Mouse (Mus musculus): ENCODE results near the gene Cacna1d.
A peak's percentile ranks its signal among the peaks of the same experiment; 100 is the strongest.

Gene Cacna1d

DNA sequence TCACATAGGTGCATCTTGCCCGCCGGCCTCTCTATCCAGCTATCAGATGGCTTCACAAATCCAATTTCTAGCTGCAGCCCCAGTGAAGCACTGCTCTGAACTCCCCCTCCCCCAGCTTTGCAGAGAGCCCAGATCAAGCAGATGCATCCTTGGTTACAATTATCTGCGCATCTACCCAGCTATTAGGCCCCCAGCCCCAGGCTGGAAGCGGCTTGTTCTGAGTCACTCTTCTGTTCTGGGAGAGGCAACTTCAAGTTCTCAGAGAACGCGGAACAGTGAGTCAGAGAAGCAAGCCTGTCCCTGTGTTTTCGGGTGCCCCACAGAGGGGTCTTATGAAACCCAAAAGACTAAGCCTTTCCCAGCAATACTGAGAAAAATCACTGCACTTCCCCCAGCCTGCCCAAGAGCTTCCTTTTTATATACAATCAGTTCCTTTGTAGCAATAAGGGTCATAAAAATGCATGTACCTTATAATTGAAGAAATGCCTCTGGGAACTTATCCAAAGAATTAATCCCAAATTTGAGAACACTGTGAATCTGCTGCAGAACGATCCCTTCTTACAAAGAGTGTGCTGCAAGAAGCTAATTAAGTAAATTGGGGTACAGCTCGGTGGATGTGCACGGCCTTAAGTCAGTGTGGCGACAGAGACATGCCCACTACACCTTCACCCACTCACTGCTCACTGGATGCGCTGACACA lies 235.4 kb downstream of the Cacna1d start:
- DNase-seq: no peak

DNA sequence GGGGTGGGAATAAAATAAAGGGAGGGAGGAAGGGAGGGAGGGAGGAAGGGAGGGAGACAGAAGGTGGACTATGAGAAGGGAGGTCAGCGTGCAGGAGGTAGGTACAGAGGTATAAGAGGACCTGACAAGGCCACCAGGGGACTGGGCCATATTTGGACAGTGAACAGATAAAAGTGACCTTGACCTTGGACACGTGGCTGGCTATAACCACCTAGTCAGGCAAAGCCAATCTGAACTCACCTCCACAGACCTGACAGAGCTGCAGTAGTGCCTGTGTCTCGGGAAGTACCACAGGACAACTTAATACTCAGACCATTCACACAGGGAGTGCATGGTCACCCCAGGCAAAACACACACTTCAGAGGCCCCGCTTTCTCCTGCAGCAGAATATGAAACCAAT lies 236.5 kb downstream of the Cacna1d start:
- no peak for DNase-seq

DNA sequence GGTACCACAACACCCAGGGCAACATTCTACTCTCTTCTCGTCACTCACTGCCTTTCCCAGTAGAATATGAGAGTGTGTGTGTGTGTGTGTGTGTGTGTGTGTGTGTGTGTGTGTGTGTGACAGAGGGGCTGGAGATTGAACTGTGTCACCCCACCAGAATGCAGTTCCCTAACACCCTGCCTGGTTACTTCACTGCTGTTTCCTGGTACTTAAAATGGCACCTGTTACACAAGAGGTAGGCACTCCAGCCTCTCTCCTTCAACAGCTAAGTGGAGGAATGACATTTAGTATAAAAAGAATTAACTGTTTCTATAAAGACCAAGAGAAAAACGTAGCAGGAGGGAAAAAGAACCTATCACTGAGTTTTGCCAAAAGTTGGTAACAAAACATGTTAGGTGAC lies 238.4 kb downstream of the Cacna1d start:
- DNase-seq: no peak

DNA sequence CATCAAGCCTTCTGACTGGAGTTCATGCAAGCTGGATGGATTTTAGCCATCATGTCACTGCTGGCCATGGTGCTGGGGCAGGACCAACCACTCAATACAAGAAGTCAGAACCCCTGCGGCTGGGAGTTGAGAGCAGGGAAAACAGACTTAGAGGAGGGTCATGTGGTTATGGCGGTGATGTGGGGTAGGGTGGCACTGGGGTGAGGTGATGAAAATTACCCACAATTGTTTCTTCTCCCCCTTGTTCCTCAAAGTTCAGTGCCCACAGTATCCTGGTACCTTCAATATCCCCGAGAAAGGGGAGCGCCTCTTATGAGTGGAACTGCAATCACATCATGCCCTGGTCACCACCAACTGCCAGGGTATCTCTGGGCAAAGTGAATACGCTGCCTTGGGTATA lies 239.9 kb downstream of the Cacna1d start:
- DNase-seq: no peak

DNA sequence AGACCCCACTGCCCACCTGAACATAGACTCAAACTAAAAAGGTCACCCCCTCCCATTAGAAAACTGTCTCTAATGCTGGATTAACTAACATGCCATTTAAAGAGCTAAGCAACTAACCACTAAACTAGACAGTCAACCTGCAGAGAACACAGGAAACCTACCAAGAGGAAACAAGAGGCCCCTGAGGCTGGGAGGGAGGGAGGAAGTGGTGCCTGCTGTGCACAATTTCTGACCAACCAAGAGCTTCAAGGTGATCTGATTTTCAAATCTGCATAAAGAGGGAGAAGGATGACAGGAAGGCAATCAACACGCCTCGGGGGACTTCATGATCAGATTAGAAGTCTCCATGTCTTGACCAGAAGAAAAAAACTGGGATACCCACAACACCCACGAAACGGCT lies 241.7 kb downstream of the Cacna1d start:
- DNase-seq: peak; percentile 58 to 71

DNA sequence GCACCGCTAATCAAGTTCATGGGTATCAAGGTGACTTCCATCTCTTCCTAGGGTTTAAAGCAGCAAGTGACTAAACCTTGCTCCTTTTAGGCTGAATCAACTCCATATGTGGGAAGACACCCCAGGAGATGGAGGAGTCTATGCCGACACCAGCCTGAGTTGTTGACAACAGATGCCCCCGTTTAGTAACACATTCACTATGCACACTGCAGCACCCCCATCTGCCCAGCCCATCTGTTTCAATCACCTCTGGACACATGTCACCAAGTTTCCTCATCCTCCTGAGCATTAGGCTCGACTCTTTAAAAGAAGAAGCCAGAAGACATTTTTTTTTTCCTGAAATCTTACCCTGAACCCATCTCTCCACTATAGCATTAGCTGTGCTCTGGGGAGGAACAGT lies 242.4 kb downstream of the Cacna1d start:
- no peak for DNase-seq

DNA sequence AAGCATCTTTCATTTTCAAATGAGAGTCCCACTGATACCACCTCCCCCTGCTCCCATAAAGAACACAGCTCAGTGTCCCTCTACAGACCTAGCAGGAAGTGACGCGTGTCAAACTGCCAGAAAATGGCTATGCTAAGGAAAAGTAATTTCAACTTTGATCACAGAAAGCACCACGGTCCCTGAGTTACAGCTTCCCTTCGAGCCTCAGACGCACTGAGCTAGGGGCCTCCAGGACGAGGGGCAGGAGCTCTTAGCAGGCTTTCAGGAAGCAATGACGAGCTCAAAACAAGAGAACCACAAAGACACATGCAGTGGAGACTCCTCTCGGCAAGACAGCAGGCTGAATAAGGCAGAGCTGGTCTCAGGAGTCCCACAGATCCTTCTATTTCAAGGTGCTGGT lies 243.1 kb downstream of the Cacna1d start:
- peak; percentile 27 to 32 for DNase-seq

DNA sequence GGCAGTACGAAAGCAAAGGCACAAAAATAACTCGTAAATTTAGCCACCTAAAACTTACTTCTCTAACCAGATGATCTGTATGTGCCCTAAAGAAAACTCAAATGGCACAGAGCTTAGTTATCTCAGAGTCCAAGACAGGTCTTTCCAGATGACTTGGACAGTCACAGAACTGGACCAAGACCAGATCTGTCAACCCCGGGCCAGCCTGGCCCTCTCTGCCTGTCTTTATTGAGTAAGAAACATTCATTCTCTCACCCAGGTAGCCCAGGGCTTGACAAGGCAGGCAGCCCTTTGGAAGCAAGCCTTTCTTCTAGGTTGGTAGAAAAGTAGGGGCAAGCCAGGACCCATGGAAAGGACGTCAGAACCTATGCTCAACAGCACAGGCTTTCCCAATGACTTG lies 243.6 kb downstream of the Cacna1d start:
- DNase-seq: no peak

DNA sequence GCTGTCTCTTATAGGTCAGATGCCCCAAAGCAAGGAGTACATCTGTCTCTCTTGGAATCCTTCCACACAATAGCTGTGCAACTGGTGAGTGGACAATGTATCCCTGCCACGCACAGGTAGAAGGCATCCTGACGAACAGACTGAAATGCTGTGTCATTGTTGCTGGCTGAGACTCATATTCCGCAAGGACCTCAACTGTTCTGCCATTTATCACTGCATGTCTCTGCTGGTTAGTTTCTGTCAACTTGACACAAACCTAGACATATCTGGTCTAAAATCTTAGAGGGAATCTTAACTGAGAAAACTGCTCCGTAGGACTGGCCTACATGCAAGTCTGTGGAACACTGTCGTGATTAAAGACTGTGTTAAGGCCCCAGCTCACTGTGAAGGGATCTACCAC lies 246.5 kb downstream of the Cacna1d start:
- DNase-seq: no peak

DNA sequence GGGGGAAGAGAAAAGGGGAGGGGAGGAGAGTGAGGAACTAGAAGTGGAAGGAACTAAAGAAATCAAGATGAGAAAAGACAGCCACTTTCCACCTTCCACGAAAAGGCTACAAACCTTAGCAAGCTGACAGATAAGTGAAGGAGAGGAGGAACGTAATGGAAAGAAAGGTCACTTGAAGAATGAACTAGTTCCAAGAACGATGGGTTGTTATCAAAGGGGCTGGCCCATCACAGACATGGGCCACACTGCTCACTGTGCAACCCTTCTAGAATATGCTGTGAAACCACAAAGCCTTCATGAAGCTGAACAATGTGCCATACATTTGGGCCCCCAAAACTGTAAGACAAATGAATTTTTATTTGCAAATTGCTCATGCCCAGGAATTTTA lies 248.4 kb downstream of the Cacna1d start:
- DNase-seq: no peak

DNA sequence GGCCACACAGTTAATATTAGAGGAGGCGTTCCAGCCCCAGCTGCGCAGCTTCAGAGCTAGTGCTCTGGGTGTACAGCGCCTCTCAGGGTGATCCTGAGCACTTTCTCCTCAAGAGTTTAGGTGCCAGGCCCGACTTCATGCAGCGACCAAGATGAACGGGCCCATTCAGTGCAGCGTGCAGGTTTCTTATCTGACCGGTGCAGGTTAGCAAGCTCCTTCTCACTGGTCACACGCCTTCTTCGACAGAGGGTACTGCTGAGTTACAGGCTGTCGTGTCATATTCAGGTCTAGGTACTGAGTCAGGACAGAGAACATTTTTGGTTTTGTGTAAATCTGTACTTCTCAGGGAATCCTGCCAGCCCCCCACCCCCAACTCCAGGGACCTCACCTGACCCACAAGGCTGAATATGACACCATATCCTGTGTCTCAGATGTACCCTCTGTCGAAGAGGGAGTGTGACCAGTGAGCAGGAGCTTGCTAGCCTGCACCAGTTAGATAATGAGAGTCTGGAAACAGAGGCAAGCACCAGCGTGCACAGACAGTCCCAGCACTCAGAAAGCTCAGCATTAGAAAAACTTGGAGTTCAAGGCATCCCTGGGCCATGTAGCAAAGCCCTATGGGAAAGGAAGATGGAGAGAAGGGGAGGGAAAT lies 249.0 kb downstream of the Cacna1d start:
- no peak for DNase-seq

DNA sequence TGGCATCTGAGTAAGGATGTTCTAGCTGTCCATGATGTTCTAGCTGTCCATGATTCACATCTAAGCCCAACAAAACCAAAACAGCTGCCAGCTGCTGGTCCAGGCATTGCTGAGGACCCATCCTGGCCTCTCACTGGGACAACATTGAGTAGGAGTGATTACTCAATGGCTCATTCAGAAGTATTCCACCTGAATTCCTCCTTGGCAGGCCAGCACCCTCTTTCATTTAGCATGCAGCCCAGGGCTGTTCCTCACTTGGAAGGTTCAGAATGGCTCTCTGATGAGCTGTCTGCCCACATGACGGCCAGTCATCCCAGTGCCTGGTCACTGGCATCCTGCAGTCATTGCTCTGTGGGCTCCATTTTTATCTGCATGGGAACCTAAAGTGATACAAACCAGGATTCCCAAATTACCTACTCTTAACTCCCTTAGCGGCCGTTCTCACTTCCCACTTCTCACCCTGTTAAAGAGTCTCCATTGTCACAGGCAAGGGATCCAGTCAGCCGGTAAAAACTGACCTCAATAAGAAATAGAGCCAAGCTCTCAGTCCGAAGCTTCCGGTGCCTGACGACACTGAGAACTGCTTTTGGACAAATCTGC lies 250.2 kb downstream of the Cacna1d start:
- no peak for DNase-seq

DNA sequence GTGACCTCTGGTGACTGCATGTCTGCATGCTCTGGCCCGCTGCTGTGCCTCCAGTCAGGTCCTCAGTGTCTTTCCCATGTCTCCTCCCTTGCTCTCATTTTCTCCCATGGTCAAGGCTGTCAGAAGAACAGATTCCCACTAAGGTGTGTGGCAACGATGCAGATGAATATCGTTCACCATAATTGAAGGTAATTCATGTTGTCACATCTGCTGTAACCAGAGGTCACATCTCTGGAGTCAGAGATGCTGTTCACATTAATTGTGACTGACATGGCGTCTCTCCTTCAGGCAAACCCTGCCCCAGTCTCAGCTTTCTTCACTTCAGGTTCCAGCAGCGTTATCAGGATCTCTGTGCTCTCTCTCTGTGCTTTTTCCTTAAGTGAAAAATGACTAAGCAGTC lies 252.4 kb downstream of the Cacna1d start:
- no peak for DNase-seq

DNA sequence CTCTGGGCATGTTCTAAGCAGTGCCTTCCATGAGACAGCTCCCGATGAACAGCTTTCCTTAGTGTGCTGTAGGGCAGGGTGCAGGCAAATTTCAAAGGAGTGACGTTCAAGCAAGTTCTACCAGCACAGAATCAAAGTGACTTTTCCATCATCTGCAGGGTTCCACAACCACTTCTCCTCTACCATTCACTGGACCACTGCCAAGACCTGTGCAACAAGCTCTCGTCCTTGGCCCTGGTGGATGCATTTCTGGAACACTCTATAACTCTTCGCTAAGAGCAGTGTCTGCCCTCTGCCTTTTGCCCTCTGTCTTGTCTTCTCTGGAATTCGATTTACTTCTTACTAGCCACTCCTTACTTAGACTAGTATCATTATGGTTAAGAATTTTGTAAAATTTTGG lies 266.1 kb downstream of the Cacna1d start:
- no peak for DNase-seq

DNA sequence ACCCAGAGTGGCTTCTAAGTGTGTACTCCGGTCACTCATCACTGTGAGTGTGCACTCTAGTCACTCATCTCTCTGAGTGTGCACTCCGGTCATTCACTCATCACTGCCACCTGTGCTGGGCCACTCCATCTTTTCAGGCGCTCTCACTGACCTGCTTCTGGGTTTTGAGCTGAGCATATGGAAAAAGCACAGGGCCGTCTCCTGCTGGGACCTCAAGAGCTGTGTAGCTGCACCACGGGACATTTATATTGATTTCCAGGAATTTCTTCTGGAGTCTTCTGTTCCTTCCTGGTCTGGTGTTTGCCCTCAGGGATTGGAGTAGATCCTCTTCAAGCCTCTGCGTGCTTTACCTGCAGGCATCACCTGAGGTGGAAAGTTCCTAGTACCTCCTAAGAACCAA lies 269.2 kb downstream of the Cacna1d start:
- DNase-seq: no peak

DNA sequence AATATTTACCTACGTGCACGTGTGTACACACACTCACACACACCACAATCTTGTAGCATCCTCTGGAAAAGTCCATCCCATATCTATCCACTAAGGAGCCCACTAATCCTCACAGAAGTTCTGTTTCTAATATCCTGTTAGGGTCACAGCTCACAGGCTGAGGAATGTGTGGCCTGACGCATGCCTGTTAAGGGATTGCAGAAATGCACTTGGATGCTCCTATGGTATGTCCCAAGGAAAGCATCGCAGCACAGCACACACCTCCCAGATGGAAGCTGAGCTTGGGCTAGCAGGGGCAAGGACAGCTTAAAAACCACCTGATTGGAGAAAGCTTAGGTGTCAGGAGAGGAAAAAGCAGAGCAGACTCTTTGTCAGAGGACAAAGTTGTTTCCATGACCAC lies 271.4 kb downstream of the Cacna1d start:
- no peak for DNase-seq

DNA sequence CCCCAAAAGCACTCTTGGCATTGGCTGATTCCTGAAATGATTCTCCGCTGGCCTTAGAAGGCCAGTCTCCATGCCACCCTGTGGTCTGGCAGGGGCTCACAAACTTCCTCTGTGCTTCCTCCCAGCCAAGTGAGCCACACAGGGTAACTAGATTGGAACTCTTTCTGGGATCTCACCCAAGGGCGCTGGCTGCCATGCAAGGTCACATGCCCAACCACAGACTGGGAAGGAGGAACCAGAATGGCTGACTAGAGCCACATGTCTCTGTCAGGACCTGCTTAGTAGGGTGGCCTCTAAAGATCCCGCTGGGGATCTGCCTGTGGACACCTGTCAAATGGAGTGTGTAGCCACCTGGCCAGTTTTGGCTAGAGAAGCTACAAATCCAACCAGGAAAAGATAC lies 273.1 kb downstream of the Cacna1d start:
- no peak for DNase-seq

DNA sequence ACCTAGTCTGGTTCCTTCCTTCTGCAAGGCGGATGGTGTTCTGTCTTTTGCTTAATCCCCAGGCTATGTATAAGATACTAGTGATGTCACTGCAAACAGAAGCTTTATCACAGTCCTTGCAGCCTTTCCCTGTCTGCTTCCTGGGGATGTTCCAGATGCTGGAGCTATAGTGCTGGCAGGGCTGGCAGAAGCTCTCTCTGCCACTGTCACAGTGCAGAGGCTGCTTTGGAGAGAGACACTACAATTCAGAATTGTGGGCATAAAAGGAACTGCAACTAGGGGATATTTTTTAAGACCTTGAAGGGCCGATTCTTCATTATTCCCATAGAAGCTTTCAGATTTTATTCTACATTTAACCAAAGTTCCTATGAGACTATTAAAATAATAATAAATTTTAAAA lies 274.1 kb downstream of the Cacna1d start:
- no peak for DNase-seq

DNA sequence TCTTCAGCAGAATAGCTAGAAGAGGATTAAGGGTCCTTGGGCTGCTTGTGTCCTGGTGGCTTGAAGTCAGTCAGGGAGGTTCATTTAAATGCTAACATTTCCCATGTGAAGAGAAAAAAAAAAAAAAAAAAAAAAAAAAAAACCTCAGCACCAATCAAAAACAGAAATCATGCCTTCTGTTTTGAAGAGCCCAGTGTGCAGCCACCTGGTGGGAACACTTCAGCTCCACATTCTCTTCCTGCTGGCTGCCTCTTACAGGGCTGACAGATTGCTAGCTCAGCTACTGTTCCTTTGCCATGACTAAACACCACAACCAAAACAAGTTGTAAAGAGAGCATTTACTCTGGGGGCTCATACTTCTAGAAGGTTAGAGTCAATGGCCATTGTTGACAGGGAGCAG lies 283.1 kb downstream of the Cacna1d start:
- no peak for DNase-seq

DNA sequence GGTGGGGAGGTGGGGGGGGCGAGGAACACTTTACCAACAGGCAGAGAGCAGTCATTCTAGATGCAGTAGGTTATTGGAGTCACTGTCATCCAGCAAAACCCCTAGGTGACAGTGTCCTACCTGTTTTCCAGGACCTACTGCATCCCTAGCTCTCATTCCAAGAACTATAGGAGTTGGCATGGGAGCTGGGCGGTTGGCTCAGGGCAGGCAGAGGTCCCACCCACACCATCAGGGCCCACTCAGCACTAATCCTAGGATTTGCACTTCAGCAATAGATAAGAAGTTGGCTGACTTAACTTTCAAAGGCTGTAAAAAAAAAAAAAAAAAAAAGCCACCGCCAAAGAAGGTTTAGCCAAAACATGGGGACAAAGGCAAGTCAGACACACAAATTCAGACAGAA lies 285.4 kb downstream of the Cacna1d start:
- DNase-seq: no peak

DNA sequence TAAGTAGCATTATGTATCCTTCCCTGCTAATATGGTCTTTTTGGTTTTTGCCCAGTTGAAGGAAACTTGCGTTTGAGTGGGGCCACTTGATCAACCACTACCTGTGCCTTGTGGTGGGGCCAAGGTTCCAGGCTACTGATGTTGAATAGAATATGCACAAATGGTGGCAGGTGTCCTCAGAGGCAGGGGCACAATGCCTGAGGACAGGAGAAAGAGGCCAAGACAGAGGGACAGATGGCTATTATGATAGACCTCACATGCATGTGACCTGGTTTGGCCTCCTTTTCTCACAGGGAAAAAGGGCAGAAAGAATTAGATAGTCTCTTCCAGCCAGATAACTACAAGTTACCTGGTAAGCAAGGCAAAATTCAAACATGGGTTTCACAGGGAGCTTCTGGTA lies 286.7 kb downstream of the Cacna1d start:
- no peak for DNase-seq

DNA sequence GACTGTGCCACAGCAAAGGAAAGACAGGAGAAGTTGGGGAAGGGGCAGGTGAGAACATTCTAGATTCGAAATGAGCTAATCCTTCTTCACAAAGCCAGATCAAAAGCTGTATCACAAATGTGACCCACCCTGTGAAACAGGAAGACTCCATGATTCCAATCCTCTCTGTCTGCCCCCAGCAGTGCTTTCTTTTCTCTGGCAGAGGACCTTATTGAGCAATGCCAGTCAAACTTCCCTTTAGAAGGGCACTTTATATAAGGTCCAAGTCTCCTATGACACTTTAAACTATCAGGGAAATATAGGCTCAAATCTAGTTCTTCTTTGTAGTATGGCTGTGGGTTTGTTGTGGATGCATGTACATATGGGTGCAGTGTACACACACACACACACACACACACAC lies 290.9 kb downstream of the Cacna1d start:
- no peak for DNase-seq

DNA sequence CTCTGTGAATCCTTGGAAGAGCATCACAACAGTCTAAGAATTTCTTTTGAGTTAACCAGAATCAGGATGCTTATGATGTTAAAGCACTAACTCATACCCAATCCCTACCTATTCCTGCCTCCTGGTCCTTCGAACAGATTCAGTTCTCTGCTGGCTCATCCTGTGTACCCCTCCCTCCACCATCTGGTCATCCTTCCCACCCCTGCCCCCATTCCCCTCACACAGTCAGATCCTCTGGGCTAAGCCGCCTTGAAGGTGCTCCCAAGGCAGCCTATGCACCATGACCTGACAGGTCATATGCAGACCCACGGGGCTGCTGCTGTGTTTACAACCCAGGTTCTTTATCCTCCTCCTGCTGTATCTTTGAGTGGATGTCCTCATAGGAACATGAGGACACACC lies 292.4 kb downstream of the Cacna1d start:
- DNase-seq: no peak

DNA sequence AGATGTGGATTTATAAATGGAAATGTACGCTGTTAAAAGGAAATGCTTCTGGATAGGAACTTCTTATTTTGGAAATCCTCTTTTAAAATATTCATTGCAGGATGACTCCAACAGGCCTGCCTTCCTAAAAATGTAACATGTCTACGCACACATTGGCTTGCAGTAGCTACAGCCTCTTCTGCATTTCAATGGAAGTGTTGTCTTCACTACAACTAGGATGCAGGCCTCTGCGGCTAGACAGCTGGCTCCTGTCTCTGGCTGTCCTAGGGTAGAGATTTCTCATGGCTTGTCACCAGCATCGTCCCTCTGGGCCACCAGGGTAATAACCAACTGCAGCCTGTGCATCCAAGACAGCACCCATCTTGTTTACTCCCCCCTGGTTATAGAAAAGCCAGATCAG lies 293.1 kb downstream of the Cacna1d start:
- no peak for DNase-seq

DNA sequence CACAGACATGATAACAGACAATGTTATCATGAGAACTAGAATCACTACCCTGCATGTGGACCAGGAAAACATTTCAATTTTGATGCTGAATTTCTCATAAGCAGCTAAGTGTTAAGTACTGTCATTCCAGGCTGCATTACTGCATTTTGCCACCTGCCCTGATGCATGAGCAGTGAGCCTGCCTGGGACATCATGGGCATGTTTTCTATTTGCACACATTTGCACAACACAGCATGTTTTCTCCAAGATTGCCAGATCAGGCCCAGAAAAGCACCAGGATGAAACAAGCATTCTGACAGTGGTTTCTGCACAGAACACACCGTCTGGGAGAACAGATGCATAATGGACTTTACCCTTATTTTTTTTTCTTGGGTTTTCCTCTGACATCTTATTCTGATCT lies 294.3 kb downstream of the Cacna1d start:
- no peak for DNase-seq

Data from thymus, postnatal 36 days (tissue).